Mouse (Mus musculus) brown adipose tissue, adult 24 weeks (tissue): ENCODE data around the gene Wdr72. TPM values are rescaled to one million over a fixed set of nuclear protein-coding genes. Genes with fewer than 3 reads are reported as not detected.

Source experiments
- H3K27ac ChIP-seq: fragments of 200-500 bp; replicated peaks from 2 replicates; pipeline ENCODE4 v1.5.1; 2012; ENCODE audit warnings: low read depth, mild to moderate bottlenecking, low read length
- H3K4me1 ChIP-seq: fragments of 200-500 bp; 2 replicates; pipeline ENCODE4 v1.6.1; 2012; ENCODE audit warnings: low read length, mixed read lengths; ENCODE audit not compliant: control insufficient read depth, insufficient read depth, insufficient read length
- H3K4me3 ChIP-seq: fragments of 200-500 bp; 2 replicates; pipeline ENCODE4 v1.5.1; 2012; ENCODE audit warnings: low read depth, mild to moderate bottlenecking, low read length, moderate library complexity; ENCODE audit not compliant: insufficient read depth
- polyA plus RNA-seq: library from polyadenylated mRNA; stranded (reverse); fragments of >200 nt; gene quantifications from 2 replicates; pipeline ENCODE4 v1.2.4, GENCODE M21; 2012; ENCODE audit not compliant: missing spikeins, insufficient read depth, insufficient read length

The Wdr72 gene
- polyA plus RNA-seq, 1 experiment, result not detected

GRCm38 (mm10) chr9:74160361-74160933, 50.3 kb downstream of the Wdr72 start:
- H3K4me3 ChIP-seq, result no peak overlapping the region
- no peaks in the 10 kb centered on the region for H3K4me1 ChIP-seq

GRCm38 (mm10) chr9:74165697-74166096, 55.5 kb downstream of the Wdr72 start:
- H3K27ac ChIP-seq, result no peak overlapping the region

More at GRCm38 (mm10) chr9:74160361-74160933, 50.3 kb downstream of the Wdr72 start:
- H3K27ac ChIP-seq, result no peak overlapping the region

GRCm38 (mm10) chr9:74169904-74170303, 59.7 kb downstream of the Wdr72 start:
- no peak overlapping the region for H3K4me3 ChIP-seq
- H3K4me1 ChIP-seq, result no peaks in the 10 kb centered on the region
- H3K27ac ChIP-seq, result no peak overlapping the region

More at GRCm38 (mm10) chr9:74165697-74166096, 55.5 kb downstream of the Wdr72 start:
- no peaks in the 10 kb centered on the region for H3K4me1 ChIP-seq
- no peak overlapping the region for H3K4me3 ChIP-seq

GRCm38 (mm10) chr9:74186748-74187400, 76.7 kb downstream of the Wdr72 start:
- Histone ChIP-seq H3K27ac (no peak overlapping the region), H3K4me1 (no peaks in the 10 kb centered on the region), H3K4me3 (no peak overlapping the region)

GRCm38 (mm10) chr9:74187401-74188029, 77.4 kb downstream of the Wdr72 start:
- no peaks in the 10 kb centered on the region for H3K4me1 ChIP-seq
- no peak overlapping the region for H3K27ac ChIP-seq
- no peak overlapping the region for H3K4me3 ChIP-seq

- Histone ChIP-seq H3K4me1 (no peaks in the 10 kb centered on the region), H3K4me3 (no peak overlapping the region), H3K27ac (no peak overlapping the region)
These were observed 84.7 kb downstream of the Wdr72 start for GRCm38 (mm10) chr9:74194898-74195297.

- no peaks in the 10 kb centered on the region for H3K4me1 ChIP-seq
- H3K4me3 ChIP-seq, result no peak overlapping the region
- no peak overlapping the region for H3K27ac ChIP-seq
These were observed 118.1 kb downstream of the Wdr72 start for GRCm38 (mm10) chr9:74228272-74228671.

GRCm38 (mm10) chr9:74241292-74241691, 131.1 kb downstream of the Wdr72 start:
- H3K4me3 ChIP-seq, result no peak overlapping the region
- H3K27ac ChIP-seq, result no peak overlapping the region
- no peaks in the 10 kb centered on the region for H3K4me1 ChIP-seq

GRCm38 (mm10) chr9:74248084-74248483, 137.9 kb downstream of the Wdr72 start:
- H3K27ac ChIP-seq, result no peak overlapping the region
- H3K4me3 ChIP-seq, result no peak overlapping the region
- no peaks in the 10 kb centered on the region for H3K4me1 ChIP-seq

- H3K4me3 ChIP-seq, result no peak overlapping the region
- no peak overlapping the region for H3K27ac ChIP-seq
- no peaks in the 10 kb centered on the region for H3K4me1 ChIP-seq
These were observed 139.3 kb downstream of the Wdr72 start for GRCm38 (mm10) chr9:74249486-74249885.

- no peak overlapping the region for H3K27ac ChIP-seq
- H3K4me1 ChIP-seq, result no peaks in the 10 kb centered on the region
These were observed 140.4 kb downstream of the Wdr72 start for GRCm38 (mm10) chr9:74250522-74250921.

GRCm38 (mm10) chr9:74258389-74258788, 148.2 kb downstream of the Wdr72 start:
- Histone ChIP-seq H3K27ac (no peak overlapping the region), H3K4me3 (no peak overlapping the region), H3K4me1 (no peaks in the 10 kb centered on the region)

More at GRCm38 (mm10) chr9:74250522-74250921, 140.4 kb downstream of the Wdr72 start:
- no peak overlapping the region for H3K4me3 ChIP-seq

- no peak overlapping the region for H3K27ac ChIP-seq
- no peak overlapping the region for H3K4me3 ChIP-seq
- H3K4me1 ChIP-seq, result no peaks in the 10 kb centered on the region
These were observed 167.7 kb downstream of the Wdr72 start for GRCm38 (mm10) chr9:74277752-74278385.

GRCm38 (mm10) chr9:74282072-74282471, 171.9 kb downstream of the Wdr72 start:
- Histone ChIP-seq H3K27ac (no peak overlapping the region), H3K4me3 (no peak overlapping the region), H3K4me1 (no peaks in the 10 kb centered on the region)

- Histone ChIP-seq H3K27ac (no peak overlapping the region), H3K4me1 (no peaks in the 10 kb centered on the region), H3K4me3 (no peak overlapping the region)
These were observed 176.1 kb downstream of the Wdr72 start for GRCm38 (mm10) chr9:74286210-74286609.
